Mouse (Mus musculus) hindbrain, embryonic 15.5 days (tissue): ENCODE data around the gene Hdac7. TPM values are rescaled to one million over a fixed set of nuclear protein-coding genes. Genes with fewer than 3 reads are reported as not detected.
A peak's percentile ranks its signal among the peaks of the same experiment; 100 is the strongest.

Source experiments
- ATAC-seq: fragments of 200-750 bp; cut with Nextera tagmentation; 2 replicates; pipeline ENCODE4 v1.8.0; 2017; ENCODE audit warnings: low read depth, moderate number of reproducible peaks, moderate TSS enrichment; ENCODE audit not compliant: low FRiP score
- H3K27ac ChIP-seq: fragments of 300-500 bp; sonication (generic); replicated peaks from 2 replicates; pipeline ENCODE4 v1.5.1; 2015; ENCODE audit warnings: mild to moderate bottlenecking, inconsistent platforms
- H3K27me3 ChIP-seq: fragments of 300-500 bp; sonication (generic); 2 replicates; pipeline ENCODE4 v1.6.1; 2015; ENCODE audit warnings: control low read depth, inconsistent platforms
- H3K36me3 ChIP-seq: fragments of 300-500 bp; sonication (generic); 2 replicates; pipeline ENCODE4 v1.6.1; 2015; ENCODE audit warnings: control low read depth, inconsistent platforms
- H3K4me1 ChIP-seq: fragments of 300-500 bp; sonication (generic); replicated peaks from 2 replicates; pipeline ENCODE4 v1.6.1; 2015; ENCODE audit warnings: control low read depth, inconsistent platforms
- H3K4me2 ChIP-seq: fragments of 300-500 bp; sonication (generic); 2 replicates; pipeline ENCODE4 v1.6.1; 2015; ENCODE audit warnings: moderate library complexity, mild to moderate bottlenecking, inconsistent platforms
- H3K4me3 ChIP-seq: fragments of 300-500 bp; sonication (generic); 2 replicates; pipeline ENCODE4 v1.5.1; 2015; ENCODE audit warnings: mild to moderate bottlenecking, inconsistent platforms
- H3K9ac ChIP-seq: fragments of 300-500 bp; sonication (generic); 2 replicates; pipeline ENCODE4 v1.6.1; 2015; ENCODE audit warnings: inconsistent platforms
- H3K9me3 ChIP-seq: fragments of 300-500 bp; sonication (generic); 2 replicates; pipeline ENCODE4 v1.6.1; 2016; ENCODE audit warnings: control low read depth, inconsistent platforms
- WGBS: fragments of 180-500 bp; shearing (Covaris S2); methylation state at CpG from one replicate; pipeline ENCODE4 v1.1.7; 2015; 5-methylcytosine and 5-hydroxymethylcytosine counted together
- polyA plus RNA-seq: library from polyadenylated mRNA; unstranded; fragments of >200 nt; fragmentation: Nextera tagmentation; extraction: Ambion mirVana; gene quantifications from 2 replicates; pipeline ENCODE4 v1.2.1, GENCODE M21; 2015

Gene Hdac7
- polyA plus RNA-seq, 1 experiment from 2014 or later, result 28.1 TPM

- H3K27me3 ChIP-seq, result peaks cover 12% of the 10 kb centered on the region; the same call in 1 of the 2 replicates
- ATAC-seq, result no peak
- no peak overlapping the region for H3K27ac ChIP-seq
- peaks cover 19% of the 10 kb centered on the region for H3K4me1 ChIP-seq
- H3K36me3 ChIP-seq, result no peaks in the 10 kb centered on the region
- no peak overlapping the region for H3K4me2 ChIP-seq
- no peaks in the 10 kb centered on the region for H3K9me3 ChIP-seq
- no peak overlapping the region for H3K9ac ChIP-seq
- 64% methylated on average over 12 of the region's 12 CpGs for WGBS
- no peak overlapping the region for H3K4me3 ChIP-seq
Measured at GRCm38 (mm10) chr15:97780611-97781031, 63.7 kb downstream of the Hdac7 start.

DNA sequence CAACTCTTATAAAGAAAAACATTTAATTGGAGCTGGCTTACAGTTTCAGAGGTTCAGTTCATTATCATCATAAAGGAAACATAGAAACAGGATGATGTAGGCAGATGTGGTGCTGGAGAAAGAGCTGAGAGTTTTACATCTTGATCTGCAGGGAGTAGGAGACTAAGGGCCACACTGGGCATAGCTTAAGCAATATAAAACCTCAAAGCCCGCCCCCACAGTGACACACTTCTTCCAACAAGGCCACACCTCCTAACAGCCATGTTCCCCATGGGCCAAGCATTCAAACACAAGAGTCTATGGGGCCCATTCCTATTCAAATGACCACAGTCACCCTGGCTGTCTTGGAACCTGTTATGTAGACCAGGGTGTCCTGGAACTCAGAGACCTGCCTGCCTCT lies 64.7 kb downstream of the Hdac7 start:
- H3K27ac ChIP-seq, result no peak overlapping the region
- H3K9me3 ChIP-seq, result no peaks in the 10 kb centered on the region
- H3K4me2 ChIP-seq, result no peak overlapping the region
- no peak for ATAC-seq
- H3K4me1 ChIP-seq, result peaks cover 11% of the 10 kb centered on the region
- WGBS, result 83% methylated on average over 1 of the region's 1 CpGs
- no peak overlapping the region for H3K4me3 ChIP-seq
- H3K27me3 ChIP-seq, result peaks cover 12% of the 10 kb centered on the region; the same call in 1 of the 2 replicates
- no peaks in the 10 kb centered on the region for H3K36me3 ChIP-seq
- H3K9ac ChIP-seq, result no peak overlapping the region

GRCm38 (mm10) chr15:97778311-97779098 lies 65.8 kb downstream of the Hdac7 start, which contains the start of gene Slc48a1:
Slc48a1 (plus strand) TSS chr15:97778520.
- no peaks in the 10 kb centered on the region for H3K9me3 ChIP-seq
- H3K4me1 ChIP-seq, result peaks cover 11% of the 10 kb centered on the region
- no peak within 1 kb of the TSS for H3K9ac ChIP-seq
- H3K27me3 ChIP-seq, result peaks cover 12% of the 10 kb centered on the region; the same call in 1 of the 2 replicates
- no peak within 1 kb of the TSS for H3K4me2 ChIP-seq
- no peaks in the 10 kb centered on the region for H3K36me3 ChIP-seq
- no peak within 1 kb of the TSS for H3K4me3 ChIP-seq
- ATAC-seq, result no peak
- WGBS, result 76% methylated on average over 8 of the region's 8 CpGs
- no peak within 1 kb of the TSS for H3K27ac ChIP-seq

- H3K27me3 ChIP-seq, result no peaks in the 10 kb centered on the region
- H3K4me1 ChIP-seq, result peaks cover 6% of the 10 kb centered on the region
- 82% methylated on average over 6 of the region's 6 CpGs for WGBS
- H3K4me2 ChIP-seq, result no peak overlapping the region
- no peak for ATAC-seq
- H3K4me3 ChIP-seq, result no peak overlapping the region
- no peaks in the 10 kb centered on the region for H3K36me3 ChIP-seq
- H3K9me3 ChIP-seq, result no peaks in the 10 kb centered on the region
- H3K27ac ChIP-seq, result no peak overlapping the region
- no peak overlapping the region for H3K9ac ChIP-seq
Measured at GRCm38 (mm10) chr15:97776919-97777318, 67.4 kb downstream of the Hdac7 start.

GRCm38 (mm10) chr15:97776514-97776913 lies 67.8 kb downstream of the Hdac7 start:
- ATAC-seq, result no peak
- Histone ChIP-seq H3K4me3 (no peak overlapping the region), H3K27ac (no peak overlapping the region), H3K36me3 (no peaks in the 10 kb centered on the region), H3K4me1 (peaks cover 6% of the 10 kb centered on the region; the same call in 1 of the 2 replicates), H3K9me3 (no peaks in the 10 kb centered on the region), H3K9ac (no peak overlapping the region), H3K4me2 (no peak overlapping the region), H3K27me3 (no peaks in the 10 kb centered on the region)
- 9% methylated on average over 8 of the region's 8 CpGs for WGBS

- H3K4me3 ChIP-seq, result no peak overlapping the region
- H3K9me3 ChIP-seq, result no peaks in the 10 kb centered on the region
- H3K36me3 ChIP-seq, result no peaks in the 10 kb centered on the region
- H3K27me3 ChIP-seq, result peaks cover 16% of the 10 kb centered on the region
- ATAC-seq, result no peak
- H3K4me1 ChIP-seq, result peaks cover 6% of the 10 kb centered on the region; the same call in 1 of the 2 replicates
- WGBS, result 71% methylated on average over 5 of the region's 5 CpGs
- peak overlapping the region; percentile 52; the same call in 1 of the 2 replicates for H3K27ac ChIP-seq
- H3K9ac ChIP-seq, result no peak overlapping the region
- H3K4me2 ChIP-seq, result no peak overlapping the region
Measured at GRCm38 (mm10) chr15:97773961-97774370, 70.3 kb downstream of the Hdac7 start.

DNA sequence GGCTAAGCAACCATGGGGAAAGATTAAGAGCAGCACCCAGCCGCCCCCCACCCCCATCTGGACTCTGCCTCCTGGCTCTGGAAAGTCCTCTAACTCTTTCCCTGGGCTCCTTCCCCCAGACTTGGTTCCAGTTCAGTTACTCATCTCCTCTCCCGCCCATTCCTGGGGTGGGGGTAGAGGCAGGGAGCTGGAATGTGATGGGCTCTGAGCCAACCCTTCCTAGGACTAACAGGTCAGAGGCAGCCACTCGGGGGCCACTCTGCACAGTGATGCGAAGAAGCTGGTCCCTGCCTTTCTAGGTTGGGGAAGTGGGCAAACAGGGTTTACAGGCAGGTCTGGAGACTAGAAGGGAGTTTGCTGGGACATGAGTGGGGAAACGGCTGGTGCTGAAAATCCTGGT lies 71.2 kb downstream of the Hdac7 start:
- Histone ChIP-seq H3K4me2 (no peak overlapping the region), H3K4me1 (peaks cover 12% of the 10 kb centered on the region), H3K9me3 (no peaks in the 10 kb centered on the region), H3K9ac (no peak overlapping the region), H3K4me3 (no peak overlapping the region), H3K36me3 (no peaks in the 10 kb centered on the region), H3K27ac (no peak overlapping the region), H3K27me3 (peaks cover 16% of the 10 kb centered on the region)
- no peak for ATAC-seq
- WGBS, result 29% methylated on average over 5 of the region's 5 CpGs

- Histone ChIP-seq H3K27ac (no peak overlapping the region), H3K4me3 (no peak overlapping the region), H3K9me3 (no peaks in the 10 kb centered on the region), H3K4me1 (peaks cover 38% of the 10 kb centered on the region), H3K9ac (no peak overlapping the region), H3K27me3 (peaks cover 16% of the 10 kb centered on the region), H3K36me3 (no peaks in the 10 kb centered on the region), H3K4me2 (no peak overlapping the region)
- WGBS, result 70% methylated on average over 8 of the region's 8 CpGs
- ATAC-seq, result no peak
Measured at GRCm38 (mm10) chr15:97770280-97770679, 74.0 kb downstream of the Hdac7 start.

GRCm38 (mm10) chr15:97768192-97768591 lies 76.1 kb downstream of the Hdac7 start:
- peaks cover 44% of the 10 kb centered on the region for H3K4me1 ChIP-seq
- ATAC-seq, result no peak
- H3K4me2 ChIP-seq, result peak overlapping the region; percentile 94
- peak overlapping the region; percentile 38 for H3K4me3 ChIP-seq
- whole genome bisulfite sequencing, result under 1% methylated on average over 18 of the region's 18 CpGs
- peak overlapping the region; percentile 47 for H3K27ac ChIP-seq
- H3K36me3 ChIP-seq, result no peaks in the 10 kb centered on the region
- no peaks in the 10 kb centered on the region for H3K9me3 ChIP-seq
- peak overlapping the region; percentile 52 for H3K9ac ChIP-seq
- peaks cover 16% of the 10 kb centered on the region for H3K27me3 ChIP-seq

DNA sequence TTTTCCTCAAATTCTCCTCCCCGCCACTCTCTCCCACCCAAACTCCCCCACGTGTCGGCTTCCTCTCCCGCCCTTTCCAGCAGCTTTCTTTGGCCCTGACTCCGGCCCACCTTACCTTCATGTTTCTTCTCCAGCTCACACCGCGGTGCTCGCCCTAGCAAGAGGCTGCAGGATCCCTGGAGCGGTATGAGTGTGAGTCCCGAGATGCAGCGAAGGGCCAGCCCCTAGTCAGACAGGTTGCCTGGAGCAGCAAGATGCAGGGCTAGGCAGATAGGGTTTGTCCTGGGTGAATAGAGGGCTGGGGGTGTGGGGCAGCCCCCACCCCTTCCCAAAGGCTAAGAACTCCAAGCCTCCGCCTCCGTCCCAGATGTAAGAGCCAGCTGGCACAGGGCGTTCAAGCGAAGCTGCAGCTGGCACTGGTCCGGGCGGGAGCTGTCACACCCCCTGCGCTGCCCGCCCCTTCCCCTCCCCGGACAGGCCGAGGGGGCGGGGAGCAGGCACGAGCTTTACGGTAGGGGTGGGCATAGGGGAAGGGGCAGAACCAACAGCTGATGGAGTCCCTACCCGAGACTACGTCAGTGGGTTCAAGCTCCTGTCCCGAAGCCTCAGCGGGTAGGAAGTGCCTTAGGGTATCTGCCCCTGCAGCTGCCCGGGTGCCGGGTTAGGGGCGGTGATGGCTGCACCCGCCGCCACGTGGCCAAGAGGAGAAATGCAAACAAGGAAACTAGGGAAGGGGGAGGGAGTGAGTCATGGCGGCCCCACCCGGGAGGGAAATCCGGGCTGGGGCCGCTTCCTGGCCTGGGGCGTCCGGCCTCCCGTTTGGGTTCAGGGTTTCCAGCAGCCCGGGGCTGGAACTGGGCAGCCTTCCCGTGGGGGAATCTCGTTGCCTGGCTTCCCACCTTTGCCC lies 76.8 kb downstream of the Hdac7 start, which contains the start of gene Rapgef3:
Gene Rapgef3, minus strand, starts transcription at position 693 of the 907 bp plus-strand sequence.
- under 1% methylated on average over 38 of the region's 44 CpGs for WGBS

DNA sequence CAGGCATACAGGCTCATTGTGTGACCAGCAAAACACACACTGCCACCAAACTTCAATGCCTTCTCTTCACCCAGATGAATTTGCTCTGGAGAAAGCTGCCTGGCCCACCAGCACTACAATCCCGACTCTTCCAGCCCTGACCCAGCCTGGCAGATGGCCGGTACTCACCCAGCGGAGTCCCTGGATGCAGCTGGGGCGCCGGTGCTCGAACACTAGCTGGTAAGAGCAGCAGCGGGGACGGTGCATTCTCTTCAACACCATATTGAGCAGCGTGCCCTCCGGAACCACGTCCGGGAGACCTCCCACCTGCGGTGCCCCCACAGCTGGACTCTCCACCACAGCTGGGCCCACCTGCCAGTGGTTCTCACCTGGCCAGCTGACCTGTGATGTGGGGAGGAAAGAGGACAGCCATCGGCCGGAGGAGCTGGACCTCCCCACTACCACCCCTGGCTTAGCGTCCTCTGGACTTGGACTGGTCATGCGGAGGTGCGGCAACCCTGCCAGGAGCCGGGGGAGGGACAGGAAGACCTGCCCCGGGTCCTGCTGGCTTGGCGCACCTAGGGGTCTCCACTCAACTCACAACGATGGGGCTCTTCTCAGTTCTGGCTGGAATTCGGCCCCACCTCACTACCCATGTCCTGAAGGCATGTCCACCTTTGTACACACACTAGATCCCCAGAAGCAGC lies 77.6 kb downstream of the Hdac7 start:
- H3K9me3 ChIP-seq, result no peaks in the 10 kb centered on the region
- H3K4me1 ChIP-seq, result peaks cover 40% of the 10 kb centered on the region
- ATAC-seq, result peak; percentile 12; the same call in 1 of the 2 replicates
- H3K27me3 ChIP-seq, result peaks cover 16% of the 10 kb centered on the region
- H3K36me3 ChIP-seq, result no peaks in the 10 kb centered on the region
- peak overlapping the region; percentile 94 for H3K4me2 ChIP-seq
- peak overlapping the region; percentile 52 for H3K9ac ChIP-seq
- peak overlapping the region; percentile 54 for H3K27ac ChIP-seq
- H3K4me3 ChIP-seq, result peak overlapping the region; percentile 38
- whole genome bisulfite sequencing, result 3% methylated on average over 23 of the region's 23 CpGs

More for the DNA sequence above, 76.8 kb downstream of the Hdac7 start, which contains the start of gene Rapgef3:
- H3K4me2 ChIP-seq, result peak within 1 kb of the TSS; percentile 94
- H3K9ac ChIP-seq, result peak within 1 kb of the TSS; percentile 52
- H3K36me3 ChIP-seq, result no peaks in the 10 kb centered on the region
- peak within 1 kb of the TSS; percentile 54 for H3K27ac ChIP-seq
- ATAC-seq, result peak; percentile 74
- peaks cover 16% of the 10 kb centered on the region for H3K27me3 ChIP-seq
- H3K9me3 ChIP-seq, result no peaks in the 10 kb centered on the region
- H3K4me1 ChIP-seq, result peaks cover 40% of the 10 kb centered on the region
- peak within 1 kb of the TSS; percentile 38 for H3K4me3 ChIP-seq
